Mouse (Mus musculus): ENCODE results near the gene Sptbn4. TPM values are rescaled to one million over a fixed set of nuclear protein-coding genes. Genes with fewer than 3 reads are reported as not detected.

Gene Sptbn4
- polyA plus RNA-seq, 1 experiment from 2014 or later, result 2.5 TPM

GRCm38 (mm10) chr7:27460477-27460876, 13.0 kb upstream of the Sptbn4 start:
- no peak overlapping the region for H3K27ac ChIP-seq (ENCODE audit: low read length)
- WGBS, result 92% methylated on average over 6 of the region's 6 CpGs
- H3K9ac ChIP-seq (replicated peaks; ENCODE audit: low read depth, low read length), result no peak overlapping the region
- H3K36me3 ChIP-seq (ENCODE audit: control insufficient read depth, insufficient read depth), result no peaks in the 10 kb centered on the region
- no peaks in the 10 kb centered on the region for H3K4me1 ChIP-seq (replicated peaks; ENCODE audit: control insufficient read depth, insufficient read depth, low read length)
- H3K4me2 ChIP-seq (ENCODE audit: low read length), result no peak overlapping the region
- no peak overlapping the region for H3K4me3 ChIP-seq (replicated peaks; ENCODE audit: low read length)
- no peak for ATAC-seq
- no peaks in the 10 kb centered on the region for H3K27me3 ChIP-seq (replicated peaks; ENCODE audit: control insufficient read depth, insufficient read depth, low read length)
- no peaks in the 10 kb centered on the region for H3K9me3 ChIP-seq (ENCODE audit: control insufficient read depth, low read length)

- WGBS, result 92% methylated on average over 5 of the region's 5 CpGs
- no peaks in the 10 kb centered on the region for H3K27me3 ChIP-seq (replicated peaks; ENCODE audit: control insufficient read depth, insufficient read depth, low read length)
- no peaks in the 10 kb centered on the region for H3K36me3 ChIP-seq (ENCODE audit: control insufficient read depth, insufficient read depth)
- no peaks in the 10 kb centered on the region for H3K9me3 ChIP-seq (ENCODE audit: control insufficient read depth, low read length)
- no peak overlapping the region for H3K4me2 ChIP-seq (ENCODE audit: low read length)
- H3K9ac ChIP-seq (replicated peaks; ENCODE audit: low read depth, low read length), result no peak overlapping the region
- no peak overlapping the region for H3K4me3 ChIP-seq (replicated peaks; ENCODE audit: low read length)
- no peak for ATAC-seq
- H3K27ac ChIP-seq (ENCODE audit: low read length), result no peak overlapping the region
- no peaks in the 10 kb centered on the region for H3K4me1 ChIP-seq (replicated peaks; ENCODE audit: control insufficient read depth, insufficient read depth, low read length)
Observed at GRCm38 (mm10) chr7:27459640-27460039, 12.2 kb upstream of the Sptbn4 start.

- Histone ChIP-seq H3K9ac (replicated peaks; ENCODE audit: low read depth, low read length) (no peak overlapping the region), H3K4me2 (ENCODE audit: low read length) (no peak overlapping the region), H3K27ac (ENCODE audit: low read length) (no peak overlapping the region), H3K4me1 (replicated peaks; ENCODE audit: control insufficient read depth, insufficient read depth, low read length) (no peaks in the 10 kb centered on the region), H3K27me3 (replicated peaks; ENCODE audit: control insufficient read depth, insufficient read depth, low read length) (no peaks in the 10 kb centered on the region), H3K4me3 (replicated peaks; ENCODE audit: low read length) (no peak overlapping the region), H3K36me3 (ENCODE audit: control insufficient read depth, insufficient read depth) (no peaks in the 10 kb centered on the region), H3K9me3 (ENCODE audit: control insufficient read depth, low read length) (no peaks in the 10 kb centered on the region)
- WGBS, result 79% methylated on average over 4 of the region's 4 CpGs
- no peak for ATAC-seq
Observed at GRCm38 (mm10) chr7:27458614-27459013, 11.1 kb upstream of the Sptbn4 start.

GRCm38 (mm10) chr7:27455273-27455672, 7.8 kb upstream of the Sptbn4 start:
- H3K36me3 ChIP-seq (ENCODE audit: control insufficient read depth, insufficient read depth), result no peaks in the 10 kb centered on the region
- no peak for ATAC-seq
- no peaks in the 10 kb centered on the region for H3K4me1 ChIP-seq (replicated peaks; ENCODE audit: control insufficient read depth, insufficient read depth, low read length)
- H3K9ac ChIP-seq (replicated peaks; ENCODE audit: low read depth, low read length), result no peak overlapping the region
- no peaks in the 10 kb centered on the region for H3K27me3 ChIP-seq (replicated peaks; ENCODE audit: control insufficient read depth, insufficient read depth, low read length)
- no peak overlapping the region for H3K4me3 ChIP-seq (replicated peaks; ENCODE audit: low read length)
- H3K9me3 ChIP-seq (ENCODE audit: control insufficient read depth, low read length), result no peaks in the 10 kb centered on the region
- 91% methylated on average over 3 of the region's 3 CpGs for WGBS
- no peak overlapping the region for H3K4me2 ChIP-seq (ENCODE audit: low read length)
- no peak overlapping the region for H3K27ac ChIP-seq (ENCODE audit: low read length)

- WGBS, result 80% methylated on average over 10 of the region's 10 CpGs
- ATAC-seq, result no peak
- no peaks in the 10 kb centered on the region for H3K9me3 ChIP-seq (ENCODE audit: control insufficient read depth, low read length)
- H3K27ac ChIP-seq (ENCODE audit: low read length), result no peak overlapping the region
- no peaks in the 10 kb centered on the region for H3K36me3 ChIP-seq (ENCODE audit: control insufficient read depth, insufficient read depth)
- no peak overlapping the region for H3K9ac ChIP-seq (replicated peaks; ENCODE audit: low read depth, low read length)
- H3K27me3 ChIP-seq (replicated peaks; ENCODE audit: control insufficient read depth, insufficient read depth, low read length), result no peaks in the 10 kb centered on the region
- H3K4me3 ChIP-seq (replicated peaks; ENCODE audit: low read length), result no peak overlapping the region
- no peak overlapping the region for H3K4me2 ChIP-seq (ENCODE audit: low read length)
- no peaks in the 10 kb centered on the region for H3K4me1 ChIP-seq (replicated peaks; ENCODE audit: control insufficient read depth, insufficient read depth, low read length)
Observed at GRCm38 (mm10) chr7:27454461-27455121, 7.1 kb upstream of the Sptbn4 start.

- H3K4me1 ChIP-seq (replicated peaks; ENCODE audit: control insufficient read depth, insufficient read depth, low read length), result peaks cover 9% of the 10 kb centered on the region
- H3K27me3 ChIP-seq (replicated peaks; ENCODE audit: control insufficient read depth, insufficient read depth, low read length), result no peaks in the 10 kb centered on the region
- no peak for ATAC-seq
- no peaks in the 10 kb centered on the region for H3K36me3 ChIP-seq (ENCODE audit: control insufficient read depth, insufficient read depth)
- no peaks in the 10 kb centered on the region for H3K9me3 ChIP-seq (ENCODE audit: control insufficient read depth, low read length)
- 57% methylated on average over 13 of the region's 13 CpGs for WGBS
- no peak overlapping the region for H3K4me3 ChIP-seq (replicated peaks; ENCODE audit: low read length)
- no peak overlapping the region for H3K9ac ChIP-seq (replicated peaks; ENCODE audit: low read depth, low read length)
- no peak overlapping the region for H3K4me2 ChIP-seq (ENCODE audit: low read length)
- no peak overlapping the region for H3K27ac ChIP-seq (ENCODE audit: low read length)
Observed at GRCm38 (mm10) chr7:27452206-27452770, 4.8 kb upstream of the Sptbn4 start.

- WGBS, result 98% methylated on average over 2 of the region's 2 CpGs
- H3K27ac ChIP-seq (ENCODE audit: low read length), result no peak overlapping the region
- H3K4me3 ChIP-seq (replicated peaks; ENCODE audit: low read length), result no peak overlapping the region
- no peaks in the 10 kb centered on the region for H3K9me3 ChIP-seq (ENCODE audit: control insufficient read depth, low read length)
- H3K4me2 ChIP-seq (ENCODE audit: low read length), result no peak overlapping the region
- ATAC-seq, result no peak
- no peak overlapping the region for H3K9ac ChIP-seq (replicated peaks; ENCODE audit: low read depth, low read length)
- no peaks in the 10 kb centered on the region for H3K27me3 ChIP-seq (replicated peaks; ENCODE audit: control insufficient read depth, insufficient read depth, low read length)
- H3K36me3 ChIP-seq (ENCODE audit: control insufficient read depth, insufficient read depth), result no peaks in the 10 kb centered on the region
- H3K4me1 ChIP-seq (replicated peaks; ENCODE audit: control insufficient read depth, insufficient read depth, low read length), result peaks cover 17% of the 10 kb centered on the region
Observed at GRCm38 (mm10) chr7:27451359-27451758, 3.9 kb upstream of the Sptbn4 start.

- Histone ChIP-seq H3K27ac (ENCODE audit: low read length) (no peak overlapping the region), H3K27me3 (replicated peaks; ENCODE audit: control insufficient read depth, insufficient read depth, low read length) (no peaks in the 10 kb centered on the region), H3K9me3 (ENCODE audit: control insufficient read depth, low read length) (no peaks in the 10 kb centered on the region), H3K9ac (replicated peaks; ENCODE audit: low read depth, low read length) (no peak overlapping the region), H3K4me2 (ENCODE audit: low read length) (no peak overlapping the region), H3K36me3 (ENCODE audit: control insufficient read depth, insufficient read depth) (no peaks in the 10 kb centered on the region), H3K4me1 (replicated peaks; ENCODE audit: control insufficient read depth, insufficient read depth, low read length) (peaks cover 17% of the 10 kb centered on the region), H3K4me3 (replicated peaks; ENCODE audit: low read length) (no peak overlapping the region)
- ATAC-seq, result no peak
- 69% methylated on average over 10 of the region's 10 CpGs for WGBS
Observed at GRCm38 (mm10) chr7:27449256-27449862, 1.9 kb upstream of the Sptbn4 start.

- Histone ChIP-seq H3K27me3 (replicated peaks; ENCODE audit: control insufficient read depth, insufficient read depth, low read length) (no peaks in the 10 kb centered on the region), H3K4me3 (replicated peaks; ENCODE audit: low read length) (peak overlapping the region; percentile 59), H3K4me2 (ENCODE audit: low read length) (peak overlapping the region; percentile 93), H3K36me3 (ENCODE audit: control insufficient read depth, insufficient read depth) (no peaks in the 10 kb centered on the region), H3K9ac (replicated peaks; ENCODE audit: low read depth, low read length) (peak overlapping the region; percentile 64), H3K27ac (ENCODE audit: low read length) (no peak overlapping the region), H3K4me1 (replicated peaks; ENCODE audit: control insufficient read depth, insufficient read depth, low read length) (peaks cover 17% of the 10 kb centered on the region), H3K9me3 (ENCODE audit: control insufficient read depth, low read length) (no peaks in the 10 kb centered on the region)
- WGBS, result 60% methylated on average over 15 of the region's 15 CpGs
- ATAC-seq, result no peak
Observed at GRCm38 (mm10) chr7:27448421-27449206, 1.1 kb upstream of the Sptbn4 start.

Data from forebrain, embryonic 16.5 days (tissue).